Mouse (Mus musculus): ENCODE data around the gene Zfp992. TPM values are rescaled to one million over a fixed set of nuclear protein-coding genes. Genes with fewer than 3 reads are reported as not detected.
"Not testable (repeated sequence)": the region's sequence is repeated elsewhere in the genome, so short reads cannot be mapped to it uniquely, and the experiment has no call there.

Gene Zfp992
- total and polyA plus RNA-seq, 3 experiments, result 0.93 to 3.8 (median 1.4) TPM

- H3K4me1 ChIP-seq (ENCODE audit: control insufficient read depth in 1 of 2, insufficient read depth in 2 of 2), result no peaks in the 10 kb centered on the region
- DNase-seq (ENCODE audit: extremely low read depth), result no peak
- H3K4me3 ChIP-seq (replicated peaks in 1 of 3; ENCODE audit: low read depth in 2 of 3, low read length in 2 of 3, poor library complexity in 1 of 3), result no peak overlapping the region
- dilution Hi-C loops (cut with MboI; ENCODE audit: extremely low pct_ligation_motif_present, extremely low pct_unique_long_range_greater_than_20kb, low sequenced_read_pairs) (no loop called here), in situ Hi-C loops (cut with MboI; ENCODE audit: low pct_ligation_motif_present, low pct_unique_long_range_greater_than_20kb, low sequenced_read_pairs) (no loop called here)
- H3K27me3 ChIP-seq (replicated peaks), result no peaks in the 10 kb centered on the region
- no peak overlapping the region for H3K4me2 ChIP-seq (ENCODE audit: insufficient read depth, low read depth, poor library complexity, severe bottlenecking)
- peaks cover 24% of the 10 kb centered on the region for H3K9me3 ChIP-seq (replicated peaks; ENCODE audit: low read length)
- H3K27ac ChIP-seq (ENCODE audit: insufficient read depth, low read depth), result no peak overlapping the region
- no peak overlapping the region for H3K9ac ChIP-seq (ENCODE audit: insufficient read depth, low read depth)
- TF ChIP-seq HCFC1 (IDR thresholded peaks at IDR 0.05; ENCODE audit: low read depth, low read length) (no peak), MXI1 (IDR thresholded peaks at IDR 0.05; ENCODE audit: low read depth, low read length) (no peak), ZNF384 (IDR thresholded peaks at IDR 0.05; ENCODE audit: low read depth, low read length) (no peak), UBTF (IDR thresholded peaks at IDR 0.05; ENCODE audit: low read depth, low read length) (no peak)
- H3K36me3 ChIP-seq (replicated peaks in 1 of 2; ENCODE audit: control insufficient read depth in 1 of 2, insufficient read depth in 1 of 2, low read length in 1 of 2), result no peaks in the 10 kb centered on the region
- H3K79me2 ChIP-seq (replicated peaks; ENCODE audit: control insufficient read depth, extremely low read depth, insufficient read depth, poor library complexity, severe bottlenecking), result no peaks in the 10 kb centered on the region
Observed at GRCm38 (mm10) chr4:146492439-146492838, 43.6 kb downstream of the Zfp992 start.

GRCm38 (mm10) chr4:146492851-146493250 lies 44.0 kb downstream of the Zfp992 start:
- no peak overlapping the region for H3K4me2 ChIP-seq (ENCODE audit: insufficient read depth, low read depth, poor library complexity, severe bottlenecking)
- TF ChIP-seq IRF4 (IDR thresholded peaks at IDR 0.05; ENCODE audit: low read depth, low read length) (no peak), E2F4 (IDR thresholded peaks at IDR 0.05; ENCODE audit: insufficient replicate concordance, low read depth, low read length) (no peak), EP300 (IDR thresholded peaks at IDR 0.05; ENCODE audit: low read length) (no peak), USF2 (conservative IDR thresholded peaks at IDR 0.05; ENCODE audit: low read depth, low read length) (no peak), CHD1 (IDR thresholded peaks at IDR 0.05; ENCODE audit: low read depth, low read length) (no peak), CTCF (conservative IDR thresholded peaks at IDR 0.05 in 1 of 2, IDR thresholded peaks at IDR 0.05 in 1 of 2; ENCODE audit: low read depth in 2 of 2, low read length in 2 of 2) (no peak), PAX5 (IDR thresholded peaks at IDR 0.05; ENCODE audit: low read length) (no peak), BHLHE40 (IDR thresholded peaks at IDR 0.05; ENCODE audit: low read depth, low read length) (no peak), MAFK (IDR thresholded peaks at IDR 0.05; ENCODE audit: insufficient replicate concordance, low read length) (no peak), MXI1 (IDR thresholded peaks at IDR 0.05; ENCODE audit: low read depth, low read length) (no peak), TCF12 (IDR thresholded peaks at IDR 0.05; ENCODE audit: low read depth, low read length) (no peak), TBP (conservative IDR thresholded peaks at IDR 0.05; ENCODE audit: low read depth, low read length) (no peak), SIN3A (IDR thresholded peaks at IDR 0.05; ENCODE audit: low read length) (no peak), MAZ (IDR thresholded peaks at IDR 0.05; ENCODE audit: low read depth, low read length) (no peak), ETS1 (conservative IDR thresholded peaks at IDR 0.05; ENCODE audit: low read depth, low read length) (no peak), NRF1 (IDR thresholded peaks at IDR 0.05; ENCODE audit: low read depth, low read length) (no peak), RCOR1 (conservative IDR thresholded peaks at IDR 0.05; ENCODE audit: low read depth, low read length) (no peak), RAD21 (IDR thresholded peaks at IDR 0.05; ENCODE audit: low read depth, low read length) (no peak)
- no peak for DNase-seq (ENCODE audit: extremely low read depth)
- dilution Hi-C loops (cut with MboI; ENCODE audit: extremely low pct_ligation_motif_present, extremely low pct_unique_long_range_greater_than_20kb, low sequenced_read_pairs) (no loop called here), in situ Hi-C loops (cut with MboI; ENCODE audit: low pct_ligation_motif_present, low pct_unique_long_range_greater_than_20kb, low sequenced_read_pairs) (no loop called here)
- no peaks in the 10 kb centered on the region for H3K36me3 ChIP-seq (replicated peaks in 1 of 2; ENCODE audit: control insufficient read depth in 1 of 2, insufficient read depth in 1 of 2, low read length in 1 of 2)
- H3K4me1 ChIP-seq (ENCODE audit: control insufficient read depth in 1 of 2, insufficient read depth in 2 of 2), result no peaks in the 10 kb centered on the region
- no peak overlapping the region for H3K4me3 ChIP-seq (replicated peaks in 1 of 3; ENCODE audit: low read depth in 2 of 3, low read length in 2 of 3, poor library complexity in 1 of 3)
- no peaks in the 10 kb centered on the region for H3K79me2 ChIP-seq (replicated peaks; ENCODE audit: control insufficient read depth, extremely low read depth, insufficient read depth, poor library complexity, severe bottlenecking)
- H3K9me3 ChIP-seq (replicated peaks; ENCODE audit: low read length), result peaks cover 25% of the 10 kb centered on the region
- H3K27me3 ChIP-seq (replicated peaks), result no peaks in the 10 kb centered on the region
- H3K9ac ChIP-seq (ENCODE audit: insufficient read depth, low read depth), result no peak overlapping the region
- H3K27ac ChIP-seq (ENCODE audit: insufficient read depth, low read depth), result no peak overlapping the region

- H3K4me1 ChIP-seq (ENCODE audit: control insufficient read depth in 1 of 2, insufficient read depth in 2 of 2); dilution Hi-C loops (cut with MboI; ENCODE audit: extremely low pct_ligation_motif_present, extremely low pct_unique_long_range_greater_than_20kb, low sequenced_read_pairs); DNase-seq (ENCODE audit: extremely low read depth); H3K4me3 ChIP-seq (replicated peaks in 1 of 3; ENCODE audit: low read depth in 2 of 3, low read length in 2 of 3, poor library complexity in 1 of 3); in situ Hi-C loops (cut with MboI; ENCODE audit: low pct_ligation_motif_present, low pct_unique_long_range_greater_than_20kb, low sequenced_read_pairs); H3K4me2 ChIP-seq (ENCODE audit: insufficient read depth, low read depth, poor library complexity, severe bottlenecking); H3K79me2 ChIP-seq (replicated peaks; ENCODE audit: control insufficient read depth, extremely low read depth, insufficient read depth, poor library complexity, severe bottlenecking); H3K27me3 ChIP-seq (replicated peaks); H3K9ac ChIP-seq (ENCODE audit: insufficient read depth, low read depth); H3K36me3 ChIP-seq (replicated peaks in 1 of 2; ENCODE audit: control insufficient read depth in 1 of 2, insufficient read depth in 1 of 2, low read length in 1 of 2); H3K27ac ChIP-seq (ENCODE audit: insufficient read depth, low read depth): not testable (repeated sequence)
- H3K9me3 ChIP-seq (replicated peaks; ENCODE audit: low read length), result peaks cover 26% of the 10 kb centered on the region
Observed at GRCm38 (mm10) chr4:146493319-146493907, 44.6 kb downstream of the Zfp992 start.

Measured in CH12.LX (cell line).